Mouse (Mus musculus) testis, postnatal 10 days (tissue): ENCODE results near the gene Tns1.
A peak's percentile ranks its signal among the peaks of the same experiment; 100 is the strongest.

Source experiments
- DNase-seq: peaks from one replicate; pipeline ENCODE4 v3.0.0; 2021; ENCODE audit warnings: low spot score

Gene Tns1

DNA sequence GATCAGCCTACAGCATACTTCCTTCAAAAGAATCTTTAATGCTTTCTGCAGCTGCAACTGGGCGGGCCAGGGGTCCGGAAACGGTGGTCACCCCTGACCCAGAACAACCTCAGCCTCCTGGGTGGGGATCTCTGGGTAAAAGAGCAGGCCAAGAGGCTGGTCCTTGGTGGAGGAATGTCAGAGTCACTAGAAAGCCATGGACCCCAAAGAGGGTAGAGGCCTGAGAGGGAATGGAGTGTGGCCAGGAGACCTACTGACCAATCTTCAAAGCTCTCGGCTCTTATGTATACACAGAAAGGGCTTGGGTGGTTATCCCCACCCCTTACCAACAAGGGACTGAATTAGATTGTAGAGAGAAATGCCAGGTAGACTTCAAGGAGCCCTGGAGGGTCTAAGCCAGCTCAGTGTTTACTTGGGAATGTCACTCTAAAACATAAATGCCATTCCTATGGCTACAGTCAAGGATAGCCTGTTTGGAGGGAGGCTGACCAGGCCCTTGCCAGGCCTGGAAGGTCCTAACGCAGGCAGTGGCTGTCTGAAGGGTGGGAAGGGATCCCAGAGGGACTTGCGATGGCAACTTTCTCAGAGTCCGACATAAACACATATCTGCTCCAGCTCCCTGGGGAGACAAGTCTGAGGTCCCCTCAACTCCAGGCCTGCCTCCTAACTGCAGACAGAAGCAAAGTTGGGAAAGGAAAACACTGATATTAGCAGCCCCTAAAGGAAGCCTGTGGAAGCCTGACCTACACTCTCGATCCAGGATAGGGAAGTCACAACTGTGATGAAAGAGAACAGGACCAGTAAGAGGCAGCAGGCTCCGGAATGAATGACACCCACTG is 92.3 kb downstream of the Tns1 start:
- DNase-seq, result no peak

DNA sequence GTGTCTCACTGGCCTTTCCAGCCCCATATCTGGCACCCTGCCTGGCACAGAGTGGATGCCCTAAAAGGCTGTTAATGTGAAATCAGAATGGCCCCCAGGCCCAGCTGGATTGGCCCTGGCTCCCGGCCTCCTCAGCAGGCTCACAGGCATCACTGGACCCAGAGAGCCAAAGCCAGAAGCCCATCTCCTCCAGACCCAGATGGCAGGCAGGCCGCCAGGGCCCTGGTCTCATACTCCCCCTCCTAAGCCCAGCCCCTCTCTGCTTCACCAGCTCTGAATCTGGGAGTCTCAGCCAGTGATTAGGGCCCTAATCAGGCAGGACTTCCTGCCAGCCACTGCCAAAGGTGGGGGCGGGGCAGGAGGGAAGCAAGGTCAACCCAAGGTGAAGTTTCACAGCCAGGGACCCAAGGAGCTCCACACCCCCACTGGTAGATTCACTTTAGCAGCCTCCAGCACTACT is 93.3 kb downstream of the Tns1 start:
- peak; percentile 77 for DNase-seq

DNA sequence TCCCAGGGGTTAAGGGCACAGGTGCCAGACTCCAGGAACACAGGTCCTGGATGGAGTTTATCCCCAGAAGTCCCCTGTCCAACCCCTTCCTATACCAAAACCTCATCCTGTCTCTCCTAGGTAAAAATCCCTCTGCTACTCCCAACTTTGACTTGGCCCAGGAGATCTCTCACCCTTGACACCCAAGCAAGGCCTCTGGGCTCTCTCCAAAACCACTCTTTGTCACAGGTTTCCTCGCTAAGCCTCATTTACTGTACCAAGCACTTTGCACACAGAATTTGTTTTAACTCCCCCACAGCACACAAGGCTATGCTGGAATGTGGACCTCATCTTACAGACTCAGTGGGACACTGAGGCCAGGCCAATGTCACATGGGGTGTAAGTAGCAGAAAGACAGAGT is 94.0 kb downstream of the Tns1 start:
- DNase-seq, result no peak

DNA sequence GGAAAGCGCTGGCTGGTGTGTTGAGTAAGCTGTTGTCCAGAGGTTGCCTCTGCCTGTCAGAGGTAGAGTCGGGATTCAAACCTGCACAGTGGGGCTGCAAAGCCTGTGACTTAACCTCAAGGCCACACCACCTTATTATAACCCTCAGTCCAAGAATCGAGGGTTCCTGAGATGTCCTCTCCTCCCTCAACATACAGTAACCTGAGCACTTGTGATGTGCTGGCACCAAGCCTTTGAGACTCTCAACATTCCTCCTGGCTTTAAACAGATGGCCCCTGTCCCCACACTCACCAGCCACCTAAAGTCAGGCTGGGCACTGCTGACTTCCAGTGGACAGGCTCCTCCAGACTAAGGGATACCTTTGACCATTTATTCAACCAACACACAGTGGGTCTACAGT is 94.6 kb downstream of the Tns1 start:
- DNase-seq, result no peak

DNA sequence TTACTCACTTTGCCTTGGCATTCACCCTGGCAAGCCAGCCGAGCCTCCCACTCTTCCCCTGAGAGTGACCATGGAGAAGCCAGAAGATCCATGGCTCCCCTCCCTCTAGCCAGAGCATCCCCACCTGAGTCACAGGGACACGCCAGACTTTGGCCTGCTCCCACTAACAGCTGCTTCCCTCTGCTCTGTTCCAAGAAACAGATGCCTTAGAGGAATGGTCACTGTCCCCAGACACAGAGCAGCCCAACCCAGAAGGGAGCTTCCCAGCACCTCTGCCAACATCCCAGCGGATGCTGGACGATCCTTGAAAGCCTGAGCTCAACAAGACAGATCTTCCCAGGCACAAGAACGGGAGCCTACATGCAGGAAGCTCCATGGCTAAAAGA is 95.4 kb downstream of the Tns1 start:
- DNase-seq, result no peak

DNA sequence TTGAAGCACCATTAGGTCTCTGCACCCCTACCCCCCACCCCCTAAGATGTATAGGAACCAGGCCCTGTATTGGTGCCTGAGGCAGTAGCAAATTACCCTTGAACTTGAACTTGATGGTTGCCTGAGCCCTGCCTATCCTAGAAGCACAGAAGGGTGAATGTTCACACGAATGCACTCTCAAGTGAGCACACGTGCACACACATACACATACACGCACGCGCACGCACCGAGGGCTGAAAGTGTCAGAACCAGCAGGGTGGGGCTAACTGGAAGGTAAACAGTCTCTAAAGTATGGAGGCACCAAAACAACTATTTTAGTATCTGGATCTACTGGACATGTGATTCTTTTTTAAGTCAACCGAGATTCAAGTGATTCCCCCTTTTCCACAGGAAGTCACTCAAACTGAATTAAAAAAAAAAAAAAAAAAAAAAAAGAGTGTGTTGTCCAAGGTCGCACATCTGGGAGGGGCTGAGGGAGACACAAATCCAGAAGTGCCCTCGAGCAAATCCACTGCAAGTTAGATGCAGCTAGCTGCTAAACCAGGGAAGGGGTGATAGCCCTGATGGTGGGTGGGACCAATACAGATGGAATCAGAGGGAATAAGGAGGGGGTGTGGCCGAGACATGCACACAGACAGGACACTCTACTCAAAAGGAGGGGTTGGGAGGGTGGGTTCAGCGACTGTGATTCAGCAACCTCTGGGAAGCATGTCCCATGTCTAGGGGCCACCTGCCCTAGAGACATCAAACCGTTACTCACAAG is 96.0 kb downstream of the Tns1 start:
- no peak for DNase-seq

DNA sequence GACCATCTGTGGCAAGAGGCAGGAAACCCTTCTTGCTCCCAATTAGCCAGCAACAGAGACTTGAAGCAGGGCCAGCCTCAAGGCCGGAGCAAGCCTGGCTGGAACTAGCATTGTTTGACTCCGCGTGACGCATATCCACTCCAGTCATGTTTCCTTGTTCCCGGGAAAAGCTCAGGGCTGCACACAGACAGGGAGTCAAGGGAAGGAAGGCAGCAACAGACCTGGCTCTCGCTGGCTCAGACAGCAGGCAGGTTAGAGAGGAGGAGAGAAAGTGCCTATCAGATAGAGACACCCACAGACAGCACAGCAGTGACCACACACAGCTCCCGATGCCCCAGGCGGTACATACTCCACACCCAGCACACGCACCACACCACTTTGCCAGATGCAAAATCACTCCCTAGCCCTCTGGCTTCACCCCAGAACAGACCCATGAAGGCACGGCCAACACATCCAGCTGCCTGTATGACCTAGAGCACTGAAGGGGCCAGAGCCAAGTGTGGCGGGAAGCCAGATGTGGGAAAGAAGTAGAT is 96.6 kb downstream of the Tns1 start:
- DNase-seq, result peak; percentile 69

DNA sequence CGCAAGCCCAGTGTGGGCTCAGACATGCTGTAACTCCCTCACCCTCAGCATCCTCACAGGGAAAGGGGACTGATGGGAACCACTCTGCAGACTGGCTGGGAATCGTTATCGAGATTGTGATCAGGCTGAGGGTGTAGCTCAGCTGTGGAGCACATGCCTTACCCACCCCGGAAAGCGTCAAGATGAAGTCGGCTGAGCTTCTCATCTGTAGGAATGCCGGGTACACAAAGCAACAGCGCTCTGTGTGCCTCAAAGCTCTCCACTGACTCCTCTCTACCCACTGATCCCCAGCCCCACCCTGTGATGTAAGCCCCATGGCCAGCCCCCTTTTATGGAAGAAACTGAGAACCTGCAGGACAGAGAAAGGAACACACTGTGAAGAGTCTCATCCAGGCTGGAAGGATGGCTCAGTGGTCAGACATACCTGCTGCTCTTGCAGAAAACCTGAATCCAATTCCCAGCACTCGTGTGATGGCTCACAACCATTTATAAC is 97.5 kb downstream of the Tns1 start:
- DNase-seq, result no peak

DNA sequence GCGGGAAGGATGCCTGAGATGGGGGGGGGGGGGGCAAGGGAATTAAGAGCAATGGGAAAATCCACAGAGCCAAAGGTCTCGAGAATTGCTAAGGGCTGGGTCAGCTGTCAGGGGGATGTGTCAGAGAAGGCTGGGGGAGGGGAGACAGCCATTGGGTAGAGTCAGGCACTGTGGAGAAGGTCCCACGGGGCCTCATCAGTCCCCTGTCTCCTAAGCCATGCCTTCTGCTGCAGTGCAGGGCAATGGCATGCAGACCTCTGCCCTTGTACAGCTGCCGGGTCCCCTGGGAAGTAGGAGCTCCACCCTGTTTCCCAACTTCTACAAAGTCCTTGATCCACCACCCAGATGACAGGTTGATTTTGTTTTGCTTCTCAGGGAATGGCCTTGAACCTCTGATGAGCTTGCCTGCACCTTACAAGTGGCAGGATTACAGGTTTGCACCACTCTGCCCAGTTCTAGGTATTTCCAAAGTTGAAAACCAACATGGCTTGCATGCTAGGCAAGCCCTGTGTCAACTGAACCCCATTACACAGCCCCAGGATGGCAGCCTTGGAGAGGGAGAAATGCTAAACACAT is 98.5 kb downstream of the Tns1 start:
- DNase-seq, result no peak

DNA sequence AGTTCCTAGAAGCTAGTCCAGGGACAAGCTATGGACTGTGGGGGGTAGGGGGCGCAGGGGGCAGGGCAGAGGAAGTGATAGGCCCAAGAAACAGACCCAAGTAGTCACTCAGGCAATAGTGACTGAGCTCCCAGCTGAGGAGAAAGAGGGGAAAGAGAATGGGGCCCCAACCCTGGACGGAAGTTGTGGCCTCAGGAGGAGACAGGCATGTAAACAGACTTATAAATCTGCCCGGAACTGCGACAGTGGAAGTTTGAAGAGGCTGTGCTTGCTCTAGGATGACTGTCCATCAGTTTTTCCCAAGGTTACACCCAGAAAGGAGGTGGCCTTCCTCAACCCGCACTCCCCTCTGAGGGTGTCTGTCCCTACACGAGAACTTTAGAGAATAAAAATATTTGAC is 99.0 kb downstream of the Tns1 start:
- no peak for DNase-seq

DNA sequence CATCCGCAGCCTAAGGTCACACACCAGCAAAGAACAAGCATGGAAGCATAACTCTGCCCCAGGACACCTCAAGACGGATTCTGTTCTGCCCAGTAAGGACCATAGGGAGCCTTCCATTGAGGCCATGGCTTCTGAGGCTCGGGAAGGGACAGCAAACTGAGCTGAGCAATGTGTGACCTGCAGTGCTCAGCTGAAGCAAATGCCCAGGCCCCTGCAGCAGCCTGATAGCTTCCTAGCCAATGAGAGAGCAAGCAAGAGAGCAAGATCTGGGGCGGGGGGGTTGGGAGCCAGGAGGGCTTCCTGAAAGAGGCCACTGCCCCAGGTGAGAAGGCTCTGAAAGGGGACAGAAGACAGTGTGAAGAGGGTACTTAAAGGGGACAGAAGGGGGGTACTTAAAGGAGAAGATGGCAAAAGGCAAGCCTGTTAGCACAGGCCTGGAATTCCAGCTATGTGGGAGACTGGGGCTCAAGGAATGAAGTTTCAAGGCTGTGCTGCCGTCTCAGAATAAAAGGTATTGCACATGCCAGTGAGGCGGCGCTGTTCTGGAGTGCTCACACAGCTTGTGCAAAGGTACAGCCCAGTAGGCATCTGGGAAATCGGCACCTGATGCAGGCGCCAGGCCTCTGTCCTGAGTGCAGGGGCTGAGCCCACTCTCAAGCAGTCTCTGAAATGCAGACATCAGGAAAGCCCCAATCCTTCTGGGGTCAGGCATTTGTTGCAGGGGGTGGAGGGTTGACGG is 99.6 kb downstream of the Tns1 start:
- DNase-seq, result no peak

DNA sequence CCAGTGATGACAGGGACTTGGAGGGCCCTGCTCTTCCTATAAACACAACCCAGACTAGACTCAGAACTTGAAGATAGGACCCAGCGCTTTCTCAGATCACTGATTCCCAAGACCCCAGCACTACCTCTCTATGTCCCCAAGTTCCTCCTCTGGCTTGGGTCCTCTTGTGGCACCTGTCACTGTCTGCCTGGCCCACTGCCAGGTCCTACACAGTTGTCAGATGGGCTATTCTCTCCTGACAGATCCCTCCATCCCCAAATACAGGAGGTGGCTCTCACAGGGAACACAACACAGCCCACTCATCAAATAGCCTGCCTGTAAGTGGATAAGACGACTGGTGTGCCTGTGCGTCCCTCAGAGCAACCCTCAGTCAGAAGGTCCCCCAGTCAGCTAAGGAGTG is 101.3 kb downstream of the Tns1 start:
- DNase-seq, result no peak

DNA sequence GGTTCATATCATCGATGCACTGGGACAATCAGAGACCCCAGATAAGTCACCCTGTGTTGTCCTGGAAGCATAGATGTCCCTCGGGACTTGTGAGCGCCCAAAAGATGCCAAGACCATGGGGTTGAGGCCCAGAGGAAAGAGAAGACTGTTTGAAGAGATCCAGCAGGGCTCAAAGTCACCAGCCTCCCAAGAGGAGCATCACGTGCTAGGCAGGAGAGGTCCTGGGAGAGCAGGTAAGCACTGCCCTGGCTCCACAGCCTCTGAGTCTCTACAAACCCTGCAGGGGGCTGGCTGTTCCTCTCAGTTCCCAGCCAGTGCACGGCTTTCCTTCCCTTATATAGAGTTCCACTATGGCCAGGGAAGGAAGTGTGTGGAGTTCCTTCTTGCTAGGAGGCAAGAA is 101.7 kb downstream of the Tns1 start:
- DNase-seq, result no peak

DNA sequence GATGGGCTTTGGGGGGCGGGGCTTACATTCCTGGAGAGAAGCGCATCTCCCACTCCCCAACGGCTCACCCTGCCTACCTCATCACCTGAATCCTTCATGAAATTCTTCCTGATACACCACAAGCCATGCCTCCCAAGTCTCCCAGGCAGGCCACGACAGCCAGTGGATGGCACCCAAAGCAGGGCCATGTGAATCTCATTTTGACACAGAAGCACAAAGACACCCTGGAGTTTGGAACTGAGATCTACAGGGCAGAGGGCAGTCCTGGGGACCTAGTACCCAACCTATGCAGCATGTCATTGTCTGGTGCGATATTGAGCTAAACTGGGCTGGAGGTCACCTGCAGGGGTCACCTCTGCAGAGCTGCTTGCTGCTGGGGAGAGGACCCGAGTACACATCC is 104.0 kb downstream of the Tns1 start:
- DNase-seq, result no peak

DNA sequence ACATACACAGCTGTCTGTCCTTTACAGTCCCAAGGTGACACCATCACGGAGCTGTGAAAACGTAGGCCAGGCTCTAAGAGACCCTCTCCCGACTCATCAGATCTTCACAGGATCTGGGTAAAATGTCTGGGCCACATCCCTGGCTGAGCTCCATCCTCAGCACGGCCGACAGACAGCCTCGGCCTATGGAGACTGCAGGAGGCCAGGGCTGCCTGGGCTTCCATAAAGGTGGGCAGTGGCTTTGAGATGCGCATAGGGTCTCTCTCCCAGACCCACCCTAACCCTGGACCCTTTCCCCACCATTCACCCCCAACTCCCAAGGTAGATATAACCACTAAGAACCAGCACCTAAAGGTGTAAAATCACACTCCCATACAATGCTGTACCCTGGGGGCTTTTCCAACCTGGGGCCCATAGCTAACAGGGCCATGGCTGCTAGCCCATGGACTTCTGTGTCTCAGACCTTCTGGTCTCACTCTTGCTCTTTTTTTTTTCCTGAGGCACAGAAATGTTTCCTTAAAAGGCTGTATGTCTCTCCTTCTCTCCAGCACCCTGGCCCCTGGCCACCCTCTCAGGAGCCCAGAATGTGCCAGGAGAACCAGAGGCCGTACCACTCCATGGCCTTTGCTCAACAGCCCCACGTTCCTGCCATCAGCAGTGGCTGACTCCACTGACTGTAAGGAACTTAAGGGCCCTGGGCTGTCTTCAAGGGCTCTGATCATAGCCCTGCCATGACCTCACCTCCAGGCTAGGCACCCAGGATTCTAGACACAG is 106.7 kb downstream of the Tns1 start:
- DNase-seq, result no peak

DNA sequence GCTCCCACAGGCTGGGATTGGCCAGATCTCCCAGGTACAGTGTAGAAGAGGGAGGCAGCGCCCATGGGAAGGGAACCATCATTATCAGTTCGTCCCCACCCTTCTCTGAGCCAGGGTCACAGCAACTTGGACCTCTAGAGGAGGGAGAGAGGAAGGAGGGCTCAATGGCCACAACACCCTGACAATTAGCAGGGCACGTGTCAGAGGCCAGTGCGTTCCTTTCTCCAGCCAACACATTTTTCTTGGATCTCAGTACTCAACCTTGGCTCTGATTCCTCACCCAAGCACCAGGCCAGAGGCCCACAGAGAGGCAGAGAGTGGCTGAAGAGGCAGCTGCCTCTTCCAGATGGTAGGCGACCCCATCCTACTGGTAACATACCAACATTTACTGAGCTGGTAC is 107.6 kb downstream of the Tns1 start:
- no peak for DNase-seq

DNA sequence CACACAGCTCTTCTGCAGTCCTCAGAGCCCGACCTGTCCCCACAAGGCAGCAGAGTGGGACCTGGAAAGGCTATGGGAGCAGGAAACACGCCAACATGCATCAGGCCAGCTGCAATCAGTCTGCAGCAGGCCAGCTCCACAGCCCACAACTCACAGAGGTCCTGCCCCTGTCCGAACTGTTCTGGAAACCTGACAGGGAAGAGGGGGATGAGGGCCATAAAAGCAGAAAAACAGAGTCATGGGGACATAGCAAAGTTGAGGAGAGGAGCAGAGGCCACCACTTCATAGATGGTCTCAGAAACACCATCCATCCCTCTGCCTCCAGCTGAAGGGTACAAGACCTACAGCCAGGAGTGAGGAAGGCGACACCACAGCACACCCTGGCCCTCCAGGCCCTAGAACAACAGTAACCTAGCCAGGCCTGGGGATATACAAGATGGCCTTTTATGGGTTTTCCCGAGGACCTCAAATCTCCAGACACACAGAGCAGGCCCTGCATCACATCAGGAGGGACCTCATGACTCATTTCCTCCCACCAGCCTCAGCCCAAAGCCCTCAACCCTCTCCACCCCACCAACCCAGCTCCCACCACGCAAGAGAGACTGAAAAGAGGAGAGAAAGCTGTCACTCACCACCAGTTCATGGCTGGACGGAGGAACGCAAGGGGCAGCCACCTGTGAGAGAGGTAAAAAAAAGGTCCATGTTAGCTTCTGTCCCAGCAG is 108.6 kb downstream of the Tns1 start:
- no peak for DNase-seq

DNA sequence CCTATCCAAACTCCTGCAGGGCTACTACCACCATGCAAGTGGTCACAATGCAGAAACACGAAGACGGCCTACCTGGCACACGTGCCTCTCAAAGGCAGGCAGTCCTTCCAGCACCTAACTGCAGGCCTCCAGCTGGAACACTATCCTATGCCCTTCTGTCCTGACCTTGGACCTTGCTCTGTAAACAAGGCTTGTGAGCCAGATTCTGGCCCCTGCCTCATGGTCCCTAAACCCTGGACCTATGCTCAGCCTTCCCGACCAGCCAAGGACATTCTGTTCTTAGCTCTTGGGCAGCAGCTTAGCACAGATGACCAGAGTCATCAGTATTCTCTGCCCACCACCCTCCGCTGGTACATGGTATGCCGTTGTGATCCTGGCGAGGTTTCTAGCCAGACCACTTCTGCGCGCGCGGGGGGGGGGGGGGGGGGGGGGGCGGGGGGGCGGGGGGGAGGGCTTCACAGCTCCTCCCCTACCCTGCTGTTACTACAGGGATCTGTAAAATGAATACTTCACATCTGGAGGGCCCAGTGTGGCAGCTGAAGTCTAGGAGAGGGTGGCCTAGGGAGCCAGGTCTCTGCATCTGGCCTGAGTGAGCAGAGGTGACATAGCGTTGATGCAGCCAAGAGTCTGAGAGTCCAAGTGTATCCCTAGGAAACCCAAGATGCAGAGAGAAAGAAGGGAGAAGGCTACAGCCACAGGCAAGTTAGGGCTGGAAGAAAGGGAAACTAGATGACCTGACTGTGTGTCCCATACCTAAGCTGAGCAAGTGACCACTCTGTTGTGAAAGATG is 109.5 kb downstream of the Tns1 start:
- DNase-seq, result peak; percentile 55

DNA sequence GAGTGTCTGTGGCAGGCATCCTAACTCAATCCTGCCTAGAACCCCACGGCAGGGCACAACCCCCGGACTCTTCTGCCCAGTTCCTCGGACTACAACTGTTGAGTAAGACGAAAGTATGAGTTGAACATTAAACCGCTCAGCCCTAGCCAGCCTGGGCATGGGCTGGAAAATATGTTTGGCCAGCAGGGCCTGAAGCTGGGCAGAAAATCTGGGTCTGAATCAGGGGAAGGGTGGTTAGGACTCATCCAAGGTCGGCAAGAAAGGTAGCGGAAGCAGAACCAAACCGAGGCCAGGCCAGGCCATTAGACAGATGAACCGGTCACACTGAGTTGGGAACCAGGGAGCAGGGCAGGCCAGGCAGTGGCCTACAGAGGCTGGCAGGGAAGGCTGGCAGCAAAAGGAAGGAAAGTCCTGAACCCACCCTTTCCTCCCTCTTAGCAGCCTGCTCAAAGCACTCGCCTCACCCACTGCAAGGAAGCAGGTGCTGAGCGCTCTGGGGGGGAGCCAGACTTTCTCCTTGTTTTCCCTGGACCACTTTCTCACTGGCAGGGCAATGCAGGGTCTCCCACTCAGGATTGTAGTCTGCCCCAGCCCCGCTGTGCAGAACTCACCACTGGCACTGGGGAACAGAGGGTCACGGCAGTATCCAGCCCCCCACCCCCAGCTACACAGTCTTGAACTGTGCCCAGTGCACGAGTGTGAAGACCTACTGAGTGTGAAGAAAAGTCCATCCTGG is 110.8 kb downstream of the Tns1 start:
- no peak for DNase-seq
